Mouse (Mus musculus): ENCODE results near the gene Ift140.

DNA sequence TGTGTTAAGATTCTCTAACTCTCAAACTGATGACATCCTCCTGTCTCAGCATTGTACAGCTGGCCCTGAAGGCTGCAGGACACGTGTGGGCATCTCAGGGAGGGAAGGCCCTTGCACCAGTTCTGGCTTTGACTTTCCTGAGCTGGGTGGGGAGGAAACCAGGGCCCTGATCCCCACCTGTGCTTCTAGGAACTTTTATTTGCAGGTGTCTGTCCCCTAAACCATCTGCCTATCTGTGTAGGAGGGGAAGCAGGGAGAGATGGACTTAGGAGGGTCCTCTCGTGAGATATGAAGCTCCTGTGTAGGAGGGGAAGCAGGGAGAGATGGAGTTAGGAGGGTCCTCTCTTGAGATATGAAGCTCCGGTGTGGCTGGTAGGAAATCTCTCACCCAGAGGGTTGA lies 67.0 kb downstream of the Ift140 start:
- TF ChIP-seq CTCF (IDR thresholded peaks at IDR 0.05; ENCODE audit: low read depth): no peak
- TF ChIP-seq EP300 (IDR thresholded peaks at IDR 0.05; ENCODE audit: low read depth): no peak

Data from heart, postnatal 0 days (tissue).